Mouse (Mus musculus) adrenal gland, adult (tissue): ENCODE data around the gene Tanc1.
A peak's percentile ranks its signal among the peaks of the same experiment; 100 is the strongest.

ENCODE experiments used
- DNase-seq, 2 experiments: peaks; one replicate each; pipeline ENCODE4 v3.0.0; 2022 to 2023; ENCODE audit warnings: low spot score in 1 of 2; ENCODE audit not compliant: inconsistent age in 2 of 2

Tanc1 gene

DNA sequence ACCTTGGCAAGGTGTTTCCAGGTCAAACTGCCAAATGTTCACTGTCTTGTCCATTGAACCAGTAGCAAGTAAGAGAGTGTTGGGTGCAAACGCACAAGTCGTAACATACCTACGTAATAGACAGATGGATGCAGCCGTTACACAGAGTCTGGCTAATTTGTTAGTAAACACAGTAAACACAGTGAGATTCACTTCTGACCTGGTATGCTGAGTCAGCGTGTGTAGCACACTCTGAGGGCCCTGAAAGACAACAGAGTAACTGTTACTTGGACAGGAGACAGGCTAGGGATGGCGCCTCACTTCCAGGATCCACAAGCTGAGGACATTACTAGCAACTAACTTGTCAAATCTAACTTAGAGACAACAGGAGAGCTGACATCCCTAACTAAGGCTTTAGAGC lies 250.8 kb downstream of the Tanc1 start:
- DNase-seq = no peak

DNA sequence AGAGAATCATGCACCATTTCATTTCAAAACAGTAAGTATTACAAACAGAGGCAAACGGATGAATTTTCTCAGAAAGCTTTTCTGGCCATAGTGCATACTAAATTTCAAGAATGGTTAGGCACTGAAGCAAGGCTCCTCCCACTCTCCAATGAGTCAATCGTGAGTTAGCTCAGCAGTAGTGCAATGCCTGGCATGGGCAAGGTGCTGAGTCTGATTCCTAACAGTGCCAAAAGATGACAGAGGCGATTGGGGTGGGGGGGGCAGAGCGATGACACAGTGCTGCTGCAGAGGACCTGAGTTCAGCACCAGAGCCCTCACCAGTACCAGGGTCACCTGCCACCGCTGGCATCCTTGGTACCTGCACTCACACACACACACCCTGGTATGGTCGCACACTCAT lies 258.7 kb downstream of the Tanc1 start:
- DNase-seq = peak in 1 of 2 experiments; percentile 61

DNA sequence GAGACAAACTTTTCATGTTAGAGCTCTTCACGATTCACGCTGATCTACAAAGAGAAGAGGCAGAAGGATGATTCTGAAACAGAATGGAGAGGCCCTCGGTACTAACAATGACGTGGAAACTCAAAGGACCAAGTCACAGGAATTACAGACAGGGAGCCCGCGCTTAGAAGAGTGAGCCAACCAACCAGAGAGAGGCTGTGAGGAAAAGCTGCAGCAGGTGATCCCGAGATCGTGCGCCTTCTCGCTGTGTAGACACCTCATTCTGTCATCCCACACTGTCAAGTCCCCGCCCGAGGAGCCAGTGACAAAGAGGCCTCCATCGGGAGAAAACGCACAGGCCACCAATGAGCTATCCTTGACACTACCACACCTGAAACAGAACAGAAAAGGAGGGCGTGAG lies 264.6 kb downstream of the Tanc1 start:
- DNase-seq = no peak

DNA sequence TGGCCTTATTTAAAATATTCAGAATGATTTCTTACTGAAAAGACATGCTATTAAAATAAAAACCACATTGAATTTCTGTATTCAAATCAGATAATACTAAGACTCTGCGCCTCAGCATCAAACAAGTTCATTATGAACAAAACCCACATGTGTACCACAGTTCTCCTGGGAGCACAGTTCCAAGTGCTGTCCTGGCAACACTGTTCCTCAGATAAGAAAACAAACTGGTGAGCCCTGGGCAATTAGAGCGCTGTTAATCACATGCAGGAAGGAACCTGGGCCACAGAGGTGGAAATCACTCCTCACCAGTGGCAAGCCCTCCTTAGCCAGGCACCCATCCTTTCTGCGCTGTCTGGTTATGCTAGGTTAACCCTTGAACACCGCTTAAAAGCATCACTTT lies 265.5 kb downstream of the Tanc1 start:
- DNase-seq = no peak

DNA sequence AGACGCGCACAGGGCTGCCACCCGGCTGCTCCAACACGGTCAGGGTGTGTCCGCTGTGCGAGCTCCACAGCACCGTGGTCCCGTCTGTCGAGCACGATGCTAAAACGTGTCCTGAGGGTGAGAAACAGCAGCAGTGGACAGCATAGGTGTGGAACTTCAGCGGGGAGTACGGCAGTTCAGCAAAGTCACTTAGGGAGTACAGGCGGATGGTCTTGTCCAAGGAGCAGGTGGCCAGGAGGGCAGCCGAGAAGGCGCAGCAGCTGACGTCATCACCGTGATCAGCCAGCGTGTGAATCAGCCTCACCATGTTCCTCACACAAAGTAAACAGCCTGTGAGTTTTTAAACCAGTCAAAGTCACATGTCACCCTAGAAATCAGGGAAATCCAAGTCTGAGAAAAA lies 266.4 kb downstream of the Tanc1 start:
- no peak for DNase-seq

DNA sequence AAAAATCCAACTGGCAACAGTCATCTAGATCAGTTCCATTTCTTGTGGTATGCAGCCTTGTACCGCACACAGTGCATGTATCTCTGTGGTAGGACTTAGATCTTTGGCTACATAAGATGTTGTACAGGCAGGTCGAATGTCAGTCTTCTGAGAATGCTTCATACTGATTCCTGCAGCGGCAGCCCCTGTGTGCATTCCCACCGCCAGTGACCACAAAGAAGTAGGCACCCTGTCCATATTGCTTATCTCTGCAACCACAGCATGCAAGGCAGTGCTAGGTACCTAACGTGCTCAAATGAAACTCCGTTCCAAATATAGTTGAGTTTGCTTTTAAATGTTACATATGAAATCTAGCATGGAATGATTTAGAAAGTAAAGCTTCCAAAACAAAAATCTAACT lies 269.6 kb downstream of the Tanc1 start:
- DNase-seq = no peak

DNA sequence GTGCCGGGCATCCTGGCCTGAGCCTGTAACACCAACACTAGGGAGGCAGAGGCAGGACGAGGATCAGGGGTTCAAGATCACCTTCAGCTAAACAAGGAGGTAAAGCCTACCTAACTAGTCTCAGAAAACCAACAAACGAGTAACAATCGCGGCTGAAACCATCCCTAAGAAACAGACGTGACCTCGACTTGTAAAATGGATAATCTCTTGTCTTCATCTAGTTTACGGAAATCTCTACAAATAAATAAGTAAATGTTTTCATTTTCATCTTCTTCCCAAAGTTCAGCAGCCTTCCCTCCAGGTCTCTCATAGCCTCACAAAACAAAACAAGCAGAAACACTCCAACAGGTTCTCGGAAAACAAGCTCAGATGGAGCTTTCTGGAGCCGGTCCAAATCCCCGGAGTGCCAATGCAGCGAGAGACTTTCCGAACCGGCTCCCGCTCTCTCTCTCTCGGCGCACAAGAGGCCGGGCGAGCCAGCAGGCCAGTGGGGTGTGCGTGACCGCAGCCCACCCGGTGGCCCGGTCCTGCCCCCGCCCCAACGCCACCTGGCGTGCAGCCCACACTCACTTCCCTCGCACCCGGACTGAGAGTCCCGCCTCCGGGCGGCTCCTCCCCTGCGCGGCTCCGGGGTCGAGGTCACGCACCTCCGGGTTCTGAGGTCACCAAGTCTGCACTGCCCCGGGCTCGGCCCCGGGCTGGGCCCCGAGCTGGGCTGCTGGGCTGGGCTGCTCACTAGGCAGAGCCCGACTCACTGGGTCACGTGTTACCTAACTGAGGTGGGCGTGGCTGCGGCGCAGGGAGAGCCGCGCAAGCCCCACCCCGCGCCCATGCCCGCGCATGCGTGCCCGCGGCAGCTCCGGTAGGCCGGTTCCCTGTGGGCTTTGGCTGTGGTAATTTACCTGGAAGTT lies 270.2 kb downstream of the Tanc1 start, which contains the start of gene Wdsub1:
Gene Wdsub1, minus strand, starts transcription at position 761 of the 911 bp plus-strand sequence.
- peak; percentile 95 to 97 for DNase-seq

DNA sequence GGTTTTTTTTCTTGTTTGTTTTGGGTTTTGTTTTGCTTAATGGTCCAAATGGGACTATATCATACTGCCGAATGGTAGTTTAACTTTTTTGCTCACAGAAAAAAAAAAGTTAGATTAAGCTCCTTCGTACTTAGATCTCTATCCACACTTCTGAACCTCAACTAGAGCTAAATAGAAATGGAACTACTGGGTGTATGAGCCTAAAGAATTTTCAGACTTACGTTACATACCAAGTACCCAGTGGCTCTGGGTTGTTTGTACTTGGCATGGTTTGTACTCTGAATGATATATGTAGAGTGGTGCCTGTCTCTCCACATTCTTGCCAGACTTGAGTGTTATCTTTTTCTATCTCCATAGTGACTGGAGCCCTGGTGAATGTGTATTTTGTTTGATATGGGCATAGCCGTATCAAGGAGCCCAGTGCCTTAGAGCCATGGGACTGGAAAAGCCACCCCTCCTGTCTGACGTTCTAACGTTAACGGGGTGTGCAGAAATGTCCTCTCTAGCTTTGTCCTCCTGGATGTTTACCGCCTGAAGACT lies 271.0 kb downstream of the Tanc1 start:
- peak in 1 of 2 experiments; percentile 39 for DNase-seq

DNA sequence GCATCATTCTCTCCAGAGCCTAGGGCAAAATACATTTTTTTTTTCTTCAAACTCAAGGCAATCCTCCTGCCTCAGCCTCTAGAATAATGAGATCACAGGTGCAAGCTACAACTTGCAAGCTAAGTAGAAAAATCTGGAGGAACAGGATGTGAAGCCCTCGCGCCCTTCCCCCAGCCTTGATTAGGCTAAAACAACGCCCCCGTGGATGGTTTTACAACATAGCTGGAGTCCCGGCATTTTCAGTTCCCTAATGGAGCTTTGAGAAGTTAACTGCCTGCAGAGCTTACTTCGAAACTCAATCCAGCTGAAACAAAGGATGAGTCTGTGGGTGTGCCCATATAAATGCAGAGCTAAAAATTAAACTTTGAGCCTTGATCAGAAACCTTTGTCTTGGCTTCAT lies 277.9 kb downstream of the Tanc1 start:
- no peak for DNase-seq
